ENCODE assay signal across 17 mouse cellular contexts in the genomic region with DNA sequence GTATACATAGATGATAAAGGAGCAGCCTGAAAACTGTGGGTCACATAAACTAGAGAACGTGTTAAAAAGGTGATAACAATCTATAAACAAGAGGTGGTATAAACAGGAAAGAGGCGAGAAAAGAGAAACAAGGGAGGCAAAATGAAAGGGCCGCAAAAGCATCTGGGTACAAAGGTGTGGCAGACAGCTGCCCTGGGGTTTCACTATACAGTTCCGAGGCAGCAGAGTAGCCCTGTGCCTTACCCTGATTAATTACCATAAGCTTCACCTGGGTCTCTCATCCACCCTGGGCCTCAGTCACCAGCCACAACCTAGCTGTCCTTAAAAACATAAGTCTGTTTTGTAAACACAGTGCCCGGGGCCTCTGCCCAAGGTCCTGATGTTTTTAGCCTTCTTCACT. TPM values are rescaled to one million over a fixed set of nuclear protein-coding genes. Genes with fewer than 3 reads are reported as not detected.
DNase-seq lines count a peak whose midpoint lies in the region; ATAC-seq lines count a peak whose summit lies in the region.
"Had no signal": no experiment of that assay in that cellular context is flagged by ENCODE, and none has a peak within 500 bp of the region (broad histone marks: within the 10 kb centered on the region; RNA-seq: fewer than 3 reads in every experiment).

No protein-coding gene starts in this region.

- DNase-seq in heart, adult 11 months = peak; percentile 80
- no peak for DNase-seq in heart, adult 8-10 months (ENCODE audit: low spot score)
- DNase-seq in thymus, postnatal 14 days = peak; percentile 28
- no peak for DNase-seq in gastrocnemius, postnatal 4 days (ENCODE audit: low spot score in 2 of 2)
- DNase-seq in right cerebral cortex, postnatal 25 days = no peak
- DNase-seq in adrenal gland, postnatal 4 days (ENCODE audit: low spot score in 2 of 2) = no peak
- DNase-seq: cerebellum, adult 18-20 months; cerebellum, postnatal 25 days; forebrain, postnatal 0 days; gastrocnemius, postnatal 36 days; heart, postnatal 14 days; kidney, adult 2 months; lung, adult 18-20 months; lung, postnatal 10 days; right cerebral cortex, postnatal 14 days had no signal

- peak; percentile 63 for ATAC-seq in CD4-positive, CD25-positive, alpha-beta regulatory T cell, adult 4 months
- ATAC-seq in megakaryocyte, adult 5-6 weeks (ENCODE audit: poor library complexity, severe bottlenecking) = 0 out of 2 replicates have a peak, but pooled peaks have one; percentile 16
- ATAC-seq: forebrain, postnatal 0 days had no signal

RNA-seq across cellular contexts. Expression of a gene that starts 36.9 kb away (rescaled TPM):
- 10 to 100 TPM; 15.9 to 21.0 (median 19.3) TPM for total RNA-seq in heart, adult 8-10 months (2022)
- polyA plus RNA-seq in CD4-positive, CD25-positive, alpha-beta regulatory T cell, adult 4 months (2017; shearing (Covaris generic)) = 1,000 to 10,000 TPM; 1,029 to 1,102 TPM
- total RNA-seq in megakaryocyte, adult 5-6 weeks (2015) = 477 and 499 TPM in 2 replicates
- 247 and 313 TPM in 2 replicates for total RNA-seq in megakaryocyte, adult 5-6 weeks (2017)
- total RNA-seq in gastrocnemius, postnatal 4 days (2021) = 1 to 10 TPM; 1.5 to 2.0 TPM
- total RNA-seq in adrenal gland, postnatal 4 days (2021) = 10 to 100 TPM in 1 of 2 experiments, 1 to 10 TPM in 1; 9.8 to 12.9 TPM

Comparison
In these comparisons a context has a peak if more than half of its experiments do, and no peak if none do; other contexts are left out.
1. DNase-seq: peak in heart, adult 11 months (single experiment) and thymus, postnatal 14 days (single experiment); none in heart, adult 8-10 months (single experiment), gastrocnemius, postnatal 4 days (0 of 2), right cerebral cortex, postnatal 25 days (single experiment) and adrenal gland, postnatal 4 days (0 of 2).
2. RNA of a gene that starts 36.9 kb away (total RNA-seq): 247 to 499 TPM in megakaryocyte, adult 5-6 weeks; 15.9 to 21.0 TPM in heart, adult 8-10 months, 9.8 to 12.9 TPM in adrenal gland, postnatal 4 days and 1.5 to 2.0 TPM in gastrocnemius, postnatal 4 days; every median in the first group is over 10 times any median in the second.